Mouse (Mus musculus) spleen, adult 10 weeks (tissue): Measurements from ENCODE around the gene Ss18l2. TPM values are rescaled to one million over a fixed set of nuclear protein-coding genes. Genes with fewer than 3 reads are reported as not detected.

Source experiments
- polyA plus RNA-seq: library from polyadenylated mRNA; stranded (reverse); fragments of 350-450 nt; fragmentation: Illumina TruSeq; extraction: RNeasy Lipid Tissue Mini Kit (QIAGEN cat#74804); gene quantifications from one replicate; pipeline ENCODE4 v1.2.3, GENCODE M21; 2015; ENCODE audit warnings: low replicate concordance; ENCODE audit not compliant: insufficient read depth

Gene Ss18l2
- 26.5 TPM for polyA plus RNA-seq

DNA sequence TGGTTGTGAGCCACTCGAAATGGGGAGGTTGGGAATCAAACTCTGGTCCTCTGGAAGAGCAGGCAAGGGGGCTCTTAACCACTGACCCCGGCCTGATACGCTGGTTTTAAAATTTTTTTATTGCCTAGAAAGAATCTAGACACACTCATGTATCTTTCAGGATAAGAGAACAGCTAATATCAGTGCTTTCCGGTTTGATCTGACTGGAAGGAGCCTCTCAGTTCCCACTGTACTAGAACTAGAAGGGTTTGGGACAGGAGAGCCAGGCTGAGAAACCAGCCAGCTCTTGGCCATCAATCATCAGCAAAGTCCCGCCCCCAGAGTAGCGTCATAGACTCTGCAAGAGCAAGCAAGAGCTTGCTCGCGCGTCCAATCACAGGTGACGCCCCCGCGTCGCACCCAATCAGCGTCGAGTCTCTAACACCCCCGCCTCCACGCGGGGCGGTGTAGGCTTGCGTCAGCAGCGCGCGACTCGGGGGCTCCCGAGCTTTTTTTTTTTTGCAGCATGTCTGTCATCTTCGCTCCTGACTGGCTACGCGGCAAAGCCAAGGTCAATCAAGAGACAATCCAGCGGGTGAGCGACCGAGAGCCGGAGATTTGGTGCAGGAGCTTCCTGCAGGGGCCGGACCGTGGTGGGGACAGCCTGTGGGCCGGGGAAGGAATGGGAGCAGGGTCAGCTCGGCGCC is at the start of gene Ss18l2:
Gene Ss18l2 (plus strand): TSS at position 432 of the 686 bp plus-strand sequence.

GRCm38 (mm10) chr9:121704646-121705625 is 5.2 kb upstream of the Ss18l2 start, which contains the start of gene Sec22c:
Gene Sec22c (minus strand): TSS chr9:121705490.

DNA sequence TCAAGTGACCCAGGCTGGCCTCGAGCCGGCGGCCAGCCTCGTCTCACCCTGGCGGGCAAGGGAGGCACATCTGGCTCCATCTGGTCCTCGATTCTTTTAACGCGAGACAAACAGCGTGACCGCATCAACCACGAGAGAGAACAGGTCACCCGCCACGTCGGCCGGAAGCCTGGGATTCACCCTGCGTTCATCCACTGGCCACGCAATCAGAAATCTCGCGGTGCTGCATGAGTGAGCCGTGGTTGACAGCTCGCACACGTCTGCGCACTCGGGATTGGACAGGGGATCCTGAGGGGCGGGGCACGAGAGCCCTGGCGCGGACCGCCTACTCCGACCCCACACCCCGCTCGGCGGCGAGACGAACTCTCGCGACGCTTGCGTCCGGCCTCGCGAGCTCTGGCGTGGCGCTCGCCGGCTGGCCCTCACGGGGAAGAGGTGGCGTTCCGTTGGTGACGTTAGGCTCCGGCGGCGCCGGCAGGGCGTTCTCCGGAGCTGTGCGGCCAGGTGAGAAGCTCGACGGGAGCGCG is 8.7 kb downstream of the Ss18l2 start, which contains the start of gene Nktr:
Gene Nktr (plus strand): TSS at position 378 of the 527 bp plus-strand sequence.

GRCm38 (mm10) chr9:121759091-121760081 is 49.3 kb downstream of the Ss18l2 start, which contains the start of gene Zfp651:
Gene Zfp651 (plus strand): TSS chr9:121759330.

Other genes starting within 250 kb of the Ss18l2 start
- not detected for gene Cck, start 214.6 kb upstream of the Ss18l2 start, polyA plus RNA-seq
- gene Lyzl4, start 68.2 kb upstream of the Ss18l2 start, polyA plus RNA-seq, result not detected
- gene Vipr1, start 67.6 kb upstream of the Ss18l2 start, polyA plus RNA-seq, result 10.0 TPM
- gene Sec22c, start 4.8 kb upstream of the Ss18l2 start, polyA plus RNA-seq, result 7.6 TPM
- 206 TPM for gene Nktr, start 8.8 kb downstream of the Ss18l2 start, polyA plus RNA-seq
- 0.81 TPM for gene Zfp651, start 49.0 kb downstream of the Ss18l2 start, polyA plus RNA-seq
- gene Klhl40, start 67.3 kb downstream of the Ss18l2 start, polyA plus RNA-seq, result not detected
- not detected for gene Hhatl, start 82.2 kb downstream of the Ss18l2 start, polyA plus RNA-seq
- not detected for gene Ccdc13, start 129.1 kb downstream of the Ss18l2 start, polyA plus RNA-seq
- gene Higd1a, start 148.0 kb downstream of the Ss18l2 start, polyA plus RNA-seq, result 51.9 TPM
- 22.0 TPM for gene Ackr2, start 188.0 kb downstream of the Ss18l2 start, polyA plus RNA-seq
- gene Cyp8b1, start 206.0 kb downstream of the Ss18l2 start, polyA plus RNA-seq, result not detected
- 0.22 TPM for gene Fam198a, start 240.7 kb downstream of the Ss18l2 start, polyA plus RNA-seq